Mouse (Mus musculus) heart, adult 9 months (tissue): ENCODE data around the gene Pzp.

Source experiments
- DNase-seq, 2 experiments: peaks; one replicate each; pipeline ENCODE4 v3.0.0; 2022; ENCODE audit warnings: low spot score in 2 of 2

Pzp gene

DNA sequence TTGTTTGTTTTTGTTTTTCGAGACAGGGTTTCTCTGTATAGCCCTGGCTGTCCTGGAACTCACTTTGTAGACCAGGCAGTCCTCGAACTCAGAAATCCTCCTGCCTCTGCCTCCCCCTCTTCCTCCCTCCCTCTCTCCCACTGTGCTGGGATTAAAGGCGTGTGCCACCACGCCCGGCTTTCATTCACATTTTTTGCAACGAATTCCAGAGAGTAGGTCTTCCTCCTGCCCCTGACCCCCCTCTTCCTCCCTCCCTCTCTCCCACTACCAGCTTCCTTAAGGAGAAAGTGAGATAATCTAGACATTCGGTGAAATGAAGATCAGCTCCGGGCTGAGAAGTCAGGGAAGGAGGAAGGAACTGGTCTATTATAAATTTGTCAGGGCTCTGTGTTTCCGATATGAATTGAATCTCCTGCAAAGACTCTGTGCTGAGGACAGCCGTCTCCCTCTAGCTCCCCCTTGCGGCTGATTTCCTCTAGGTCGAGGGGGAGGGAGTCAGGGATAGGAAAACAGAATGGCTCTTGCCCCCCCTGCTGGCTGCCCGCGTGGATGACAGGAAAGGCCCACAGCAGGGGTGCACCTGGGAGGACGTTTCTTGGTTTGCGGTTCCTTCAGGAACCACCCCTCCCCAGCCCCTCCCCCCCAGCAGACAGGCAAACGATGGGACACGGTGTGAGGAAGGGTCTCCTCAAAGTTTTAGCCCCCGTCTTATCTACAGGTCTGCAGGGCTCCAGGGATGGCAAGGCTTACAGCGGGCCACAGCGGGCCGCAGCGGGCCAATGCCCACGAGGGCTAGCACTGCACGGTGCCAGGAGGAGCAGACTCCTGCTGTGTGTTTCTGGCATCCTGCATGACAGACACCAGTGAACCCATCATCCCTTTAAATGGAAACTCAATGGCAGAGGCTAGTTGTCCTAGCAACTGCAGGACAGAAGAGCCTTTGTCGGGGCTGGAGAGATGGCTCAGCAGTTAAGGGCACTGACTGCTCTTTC lies 46.8 kb downstream of the Pzp start:
- DNase-seq, result peak; percentile 87 to 92

DNA sequence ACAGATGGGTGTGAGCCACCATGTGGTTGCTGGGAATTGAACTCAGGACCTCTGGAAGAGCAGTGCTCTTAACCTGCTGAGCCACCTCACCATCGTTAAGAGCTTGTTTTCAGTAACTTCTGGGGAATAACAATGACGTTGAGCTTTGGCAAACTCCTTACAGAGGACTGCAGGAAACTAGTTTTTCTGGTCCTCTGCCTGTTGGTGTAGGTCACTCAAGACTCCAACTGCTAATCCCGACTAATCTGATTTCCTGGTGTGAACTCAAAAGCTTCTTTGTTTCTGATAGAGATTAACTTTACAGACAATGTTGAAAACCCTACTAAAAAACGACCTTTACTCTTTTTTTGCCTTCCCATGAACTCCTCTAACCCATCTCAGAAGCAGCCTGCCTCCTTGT lies 49.0 kb downstream of the Pzp start:
- no peak for DNase-seq

DNA sequence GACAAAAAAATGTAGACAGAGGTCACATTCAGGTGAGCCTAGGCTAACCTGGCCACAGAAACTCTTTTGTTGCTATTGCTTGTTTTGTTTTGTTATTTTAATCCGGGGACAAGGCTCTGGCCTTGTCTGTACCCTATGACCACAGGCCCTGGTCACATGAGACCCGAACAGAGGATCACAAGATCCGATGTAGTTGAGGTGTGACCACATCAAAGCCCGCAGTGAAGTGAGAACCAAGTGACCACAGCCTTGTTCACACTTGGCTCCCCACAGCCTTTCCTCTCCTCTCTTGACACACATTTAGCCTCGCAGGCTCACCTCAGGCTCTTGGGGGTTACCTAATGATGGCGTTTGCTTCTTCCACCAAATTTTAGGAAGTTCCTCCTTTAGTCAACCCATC lies 52.4 kb downstream of the Pzp start:
- no peak for DNase-seq

GRCm38 (mm10) chr6:128469451-128469850 lies 57.1 kb downstream of the Pzp start:
- DNase-seq, result no peak

GRCm38 (mm10) chr6:128467298-128467697 lies 59.2 kb downstream of the Pzp start:
- DNase-seq, result no peak

- no peak for DNase-seq
Measured at GRCm38 (mm10) chr6:128466563-128466962, 60.0 kb downstream of the Pzp start.

DNA sequence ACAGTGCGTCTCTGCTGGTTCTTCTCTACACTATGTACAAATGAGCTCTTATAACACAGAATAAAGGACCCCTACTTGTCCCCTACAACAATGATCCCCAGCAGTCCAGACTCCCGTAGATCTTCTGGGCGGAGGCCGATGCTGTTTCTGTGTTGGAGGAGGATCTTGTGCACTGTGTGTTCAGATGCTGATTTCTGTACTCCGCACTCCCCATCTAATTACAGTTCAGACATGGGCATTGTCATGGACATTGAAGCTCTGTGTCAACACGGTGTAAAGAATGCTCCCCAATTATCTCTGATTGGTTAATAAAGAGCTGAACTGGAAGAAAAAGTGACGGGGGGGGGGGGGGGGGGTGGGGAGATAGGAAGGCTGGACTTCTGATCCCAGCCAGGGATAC lies 60.5 kb downstream of the Pzp start:
- DNase-seq, result no peak

- no peak for DNase-seq
Measured at GRCm38 (mm10) chr6:128464996-128465395, 61.5 kb downstream of the Pzp start.

DNA sequence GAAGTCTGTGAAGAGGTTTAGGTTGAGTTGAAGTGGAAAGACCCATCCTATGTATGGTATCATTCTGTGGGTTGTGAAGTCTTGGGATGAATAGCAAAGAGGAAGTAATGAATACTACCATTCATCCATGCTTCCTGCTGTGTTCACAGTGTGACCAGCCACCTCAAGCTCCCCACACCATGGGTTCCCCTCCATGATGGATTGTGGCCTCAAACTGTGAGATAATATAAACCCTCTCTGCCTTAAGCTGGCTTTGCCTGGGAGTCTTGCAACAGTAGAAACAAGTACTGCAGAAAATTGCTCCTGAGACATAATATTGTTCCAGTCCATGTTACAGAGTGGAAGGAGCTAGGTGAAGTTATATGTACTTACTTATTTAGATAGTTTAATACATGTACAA lies 64.9 kb downstream of the Pzp start:
- no peak for DNase-seq

DNA sequence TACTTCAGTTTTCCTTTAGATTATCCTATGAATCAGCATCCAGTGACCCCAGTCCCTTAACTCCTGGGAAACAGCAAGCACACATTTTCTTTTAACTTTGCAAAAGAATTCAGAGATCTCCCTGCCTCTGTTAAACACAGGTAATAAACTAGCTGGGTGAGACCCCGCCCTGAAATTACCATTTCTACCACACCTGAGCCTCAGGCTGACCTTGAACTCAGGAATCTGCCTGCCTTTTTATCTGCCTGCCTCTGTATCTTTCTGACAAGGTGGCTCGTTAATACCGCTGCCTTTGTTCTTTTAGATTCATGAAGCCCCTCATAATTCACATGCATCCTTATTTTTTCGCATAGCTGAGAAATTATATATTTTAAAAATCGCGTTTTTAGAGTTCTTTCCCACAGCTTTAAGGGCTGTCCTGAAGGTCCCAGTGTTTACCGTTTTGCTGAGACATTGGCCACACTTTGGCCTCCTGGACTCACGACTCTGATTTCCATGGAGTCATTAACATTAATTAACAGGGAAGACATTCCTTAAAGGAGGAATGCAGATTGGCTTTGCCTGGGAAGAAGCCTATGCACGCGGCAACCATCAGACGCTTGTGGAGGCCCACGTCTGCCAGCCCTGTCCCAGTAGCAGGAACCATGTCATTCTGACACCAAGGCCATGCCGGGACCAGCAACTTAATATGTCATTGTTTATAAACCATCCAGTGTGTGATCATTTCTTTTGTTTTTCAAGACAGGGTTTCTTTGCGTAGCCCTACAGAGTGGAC lies 65.6 kb downstream of the Pzp start:
- no peak for DNase-seq

- no peak for DNase-seq
Measured at GRCm38 (mm10) chr6:128460321-128460720, 66.2 kb downstream of the Pzp start.

- no peak for DNase-seq
Measured at GRCm38 (mm10) chr6:128457186-128457585, 69.3 kb downstream of the Pzp start.

DNA sequence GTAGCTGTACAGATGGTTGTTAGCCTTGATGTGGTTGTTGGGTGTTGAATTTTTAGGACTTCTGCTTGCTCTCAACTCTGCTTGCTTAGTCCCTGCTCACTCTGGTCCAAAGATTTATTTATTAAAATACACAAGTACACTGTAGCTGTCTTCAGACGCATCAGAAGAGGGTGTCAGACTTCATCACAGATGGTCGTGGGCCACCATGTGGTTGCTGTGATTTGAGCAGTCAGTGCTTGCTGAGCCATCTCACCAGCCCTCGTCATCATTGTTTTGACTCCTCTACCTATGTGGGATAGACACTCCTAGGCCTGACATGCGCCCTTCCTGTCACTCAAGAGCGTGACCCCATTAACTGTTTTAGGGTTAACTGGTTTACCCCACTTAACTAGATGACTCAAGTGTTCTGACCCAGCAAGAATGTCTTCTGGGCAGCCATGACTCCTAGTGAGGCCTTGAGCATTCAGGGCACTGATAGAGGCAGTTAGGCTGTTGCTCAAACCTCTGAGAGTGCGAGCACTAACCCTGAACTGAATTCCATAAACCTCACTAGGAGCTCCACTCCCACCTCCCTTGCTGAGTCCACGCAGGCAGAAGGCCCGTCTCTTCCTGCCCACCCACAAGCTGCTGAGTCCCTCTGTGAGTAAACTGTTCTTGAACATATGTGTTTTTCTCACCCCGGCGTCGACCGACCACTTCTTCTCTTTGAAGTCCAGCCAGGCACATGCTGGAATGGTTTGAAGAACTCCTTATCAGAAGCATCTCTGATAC lies 70.5 kb downstream of the Pzp start:
- no peak for DNase-seq

DNA sequence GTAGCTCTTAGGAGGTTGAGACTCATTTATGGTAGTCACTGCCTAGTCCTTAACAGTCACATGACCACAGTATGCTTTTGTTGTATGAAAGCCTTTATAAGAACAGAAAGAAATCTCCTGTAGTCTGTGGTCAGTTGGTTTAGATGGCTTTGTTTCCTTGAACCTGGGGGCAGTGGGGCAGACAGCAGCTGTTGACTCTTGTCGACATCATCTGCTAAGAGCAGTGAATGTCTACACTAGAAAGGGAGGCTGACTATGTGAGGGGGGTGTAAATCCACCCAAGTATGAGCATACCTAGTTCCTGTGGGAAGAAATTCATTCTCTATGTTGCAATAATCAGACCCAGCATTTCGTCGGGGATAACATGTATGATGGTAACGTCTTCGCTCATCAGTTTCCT lies 79.5 kb downstream of the Pzp start:
- DNase-seq, result no peak

DNA sequence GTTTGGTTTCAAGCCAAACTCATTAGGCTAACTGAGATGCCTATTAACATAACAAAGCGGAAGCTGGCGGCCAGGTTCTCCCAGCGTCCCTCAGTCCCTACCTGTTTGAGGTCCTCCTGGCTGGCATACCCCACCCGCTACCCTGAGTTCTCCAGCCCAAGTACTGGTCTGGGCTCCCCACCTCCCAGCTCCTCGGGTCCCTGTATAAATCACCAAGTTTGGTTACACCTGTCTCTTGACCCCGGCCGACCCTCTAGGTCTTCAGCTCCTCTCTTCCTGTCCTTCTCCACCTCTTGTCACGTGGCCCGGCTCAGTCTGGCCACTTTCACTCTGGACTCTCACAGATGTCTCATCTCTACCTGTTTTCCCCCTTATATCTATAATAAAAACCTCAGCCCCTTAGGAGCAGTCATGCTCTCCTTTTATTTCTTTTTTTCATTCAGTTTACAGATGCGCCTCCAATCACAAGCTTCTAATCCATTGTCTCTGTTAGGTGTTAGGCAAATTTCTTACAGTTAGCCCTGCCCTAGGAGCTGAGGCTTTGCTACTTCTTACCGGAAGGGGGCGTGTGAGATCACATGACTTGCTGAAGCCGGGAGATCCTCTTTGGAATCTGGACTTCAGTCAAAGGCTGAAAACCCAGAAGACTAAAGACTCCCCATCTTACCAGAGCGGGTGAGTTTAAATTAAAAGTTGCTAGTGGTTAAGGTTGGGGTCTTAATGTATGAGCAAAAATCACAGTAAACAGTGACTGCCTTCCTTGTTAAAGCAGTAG lies 80.6 kb downstream of the Pzp start:
- DNase-seq, result peak; percentile 51 to 54

- DNase-seq, result no peak
Measured at GRCm38 (mm10) chr6:128440238-128440637, 86.3 kb downstream of the Pzp start.

GRCm38 (mm10) chr6:128438871-128439341 lies 87.6 kb downstream of the Pzp start:
- DNase-seq, result no peak

DNA sequence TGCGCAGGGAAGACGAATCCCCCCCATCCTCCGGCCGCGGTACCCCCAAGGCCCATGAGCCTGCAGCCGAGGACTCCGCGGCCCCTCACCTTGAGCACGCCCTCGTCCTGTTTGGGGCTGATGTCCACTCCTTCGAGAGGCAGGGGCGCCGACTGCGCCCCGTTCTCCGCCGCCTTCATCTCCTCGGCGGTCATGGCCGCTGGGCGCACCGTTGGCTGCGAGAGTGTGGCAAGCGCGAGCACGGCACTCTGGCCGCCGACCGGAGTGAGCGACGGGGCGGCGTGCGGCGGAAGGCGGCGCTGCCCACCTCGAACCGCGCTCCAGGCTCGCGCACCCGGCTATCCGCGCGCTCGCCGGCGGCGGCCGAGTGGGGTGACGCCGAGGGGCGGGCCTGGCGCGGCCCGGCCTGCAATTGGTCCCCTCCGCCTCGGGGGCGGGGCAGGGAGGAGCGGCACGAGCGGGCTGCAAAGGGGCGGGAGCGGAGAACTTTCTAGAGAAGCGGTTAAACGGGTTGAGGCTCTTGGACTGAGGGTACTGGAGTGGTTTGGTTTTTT lies 88.1 kb downstream of the Pzp start, which contains the start of gene Fkbp4:
Fkbp4 (minus strand) TSS at position 361 of the 554 bp plus-strand sequence.
- peak; percentile 94 to 95 for DNase-seq

GRCm38 (mm10) chr6:128437731-128438316 lies 88.7 kb downstream of the Pzp start:
- DNase-seq, result peak; percentile 66 to 67

DNA sequence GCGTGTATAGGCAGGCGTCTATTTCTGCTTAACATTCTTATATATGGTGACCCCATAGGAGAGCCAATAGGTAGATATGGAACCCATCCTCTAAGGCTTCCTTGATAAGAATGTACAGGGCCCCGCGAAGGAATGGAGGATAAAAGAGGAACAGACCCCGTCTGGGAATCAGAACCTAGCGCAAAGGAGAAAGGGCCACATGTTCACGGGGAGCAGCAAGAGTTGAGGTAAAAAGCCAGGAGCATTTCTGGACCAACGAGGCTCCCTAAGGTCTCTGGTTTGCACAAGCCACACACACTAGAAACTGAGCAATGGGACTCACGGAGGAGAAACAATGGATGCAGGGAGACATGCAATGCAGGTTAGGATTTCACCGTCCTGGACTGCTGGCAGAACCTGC lies 89.2 kb downstream of the Pzp start:
- DNase-seq, result no peak
